Mouse (Mus musculus): Measurements from ENCODE around the gene Apom.

DNA sequence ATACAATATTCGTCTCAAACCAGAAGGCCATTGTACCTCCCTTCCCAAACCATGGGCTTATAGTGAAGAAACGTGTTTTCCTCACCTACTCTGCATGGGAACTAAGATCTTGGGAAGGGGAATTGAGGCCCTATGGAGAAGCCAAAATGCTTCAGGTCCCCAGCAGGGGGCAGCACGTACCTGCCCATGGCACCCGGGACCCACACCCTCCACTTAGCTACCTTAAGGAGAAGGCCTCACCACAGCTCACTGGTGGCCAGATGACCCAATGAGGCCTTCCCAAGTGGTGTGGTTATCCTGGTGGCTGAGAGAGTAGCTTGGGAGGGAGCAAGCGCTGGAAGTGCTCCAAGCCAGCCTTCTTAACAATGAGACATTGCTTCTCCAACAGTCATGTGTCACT, 46.7 kb upstream of the Apom start:
- TF ChIP-seq CTCF (IDR thresholded peaks at IDR 0.05; ENCODE audit: extremely low read depth, insufficient read length, insufficient replicate concordance, low read depth, low read length) (peak; percentile 93), POLR2A (IDR thresholded peaks at IDR 0.05; ENCODE audit: low read depth, low read length) (no peak)
